Mouse (Mus musculus): ENCODE measurements around the gene Ncstn.

DNA sequence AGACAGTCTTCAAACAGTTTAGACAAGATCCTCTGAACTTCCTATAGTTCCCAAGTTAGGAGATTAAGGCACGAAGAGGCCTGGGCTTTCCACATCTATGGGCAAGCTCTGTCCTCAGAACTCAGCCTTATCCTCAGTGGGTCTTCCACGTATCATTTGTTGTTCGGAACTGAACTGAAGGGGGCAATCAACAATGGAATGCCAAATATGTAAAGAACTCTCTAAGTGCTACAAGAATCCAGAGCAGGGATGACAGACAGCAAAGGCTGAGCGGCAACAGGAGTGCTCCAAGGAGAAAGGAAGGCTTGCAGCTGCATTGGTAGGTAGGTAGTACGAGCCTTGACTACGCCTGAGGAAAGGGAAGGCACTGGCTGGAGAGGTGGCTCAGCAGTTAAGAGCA lies 12.4 kb downstream of the Ncstn start:
- no peak for TF ChIP-seq CTCF (IDR thresholded peaks at IDR 0.05; ENCODE audit: extremely low read depth, insufficient read length, insufficient replicate concordance, low read depth, low read length)
- no peak for TF ChIP-seq POLR2A (IDR thresholded peaks at IDR 0.05; ENCODE audit: low read depth, low read length)
